Mouse (Mus musculus): ENCODE results near the gene Gm42372.

The Gm42372 gene

GRCm38 (mm10) chr7:16959539-16960187 is 23.2 kb upstream of the Gm42372 start, which contains the start of gene Pnmal1:
Gene Pnmal1, plus strand, starts transcription at chr7:16959679.
- peak; percentile 51 for DNase-seq (ENCODE audit: inconsistent ontology term)

- DNase-seq (ENCODE audit: inconsistent ontology term): no peak
Measured at GRCm38 (mm10) chr7:16961678-16962077, 21.2 kb upstream of the Gm42372 start.

- DNase-seq (ENCODE audit: inconsistent ontology term): no peak
Measured at GRCm38 (mm10) chr7:16968414-16968813, 14.5 kb upstream of the Gm42372 start.

GRCm38 (mm10) chr7:16971160-16971559 is 11.7 kb upstream of the Gm42372 start:
- DNase-seq (ENCODE audit: inconsistent ontology term): no peak

GRCm38 (mm10) chr7:16974018-16974417 is 8.9 kb upstream of the Gm42372 start:
- DNase-seq (ENCODE audit: inconsistent ontology term): peak; percentile 65

GRCm38 (mm10) chr7:16976298-16976697 is 6.6 kb upstream of the Gm42372 start:
- DNase-seq (ENCODE audit: inconsistent ontology term): no peak

GRCm38 (mm10) chr7:16978173-16978572 is 4.7 kb upstream of the Gm42372 start:
- no peak for DNase-seq (ENCODE audit: inconsistent ontology term)

- DNase-seq (ENCODE audit: inconsistent ontology term): no peak
Measured at GRCm38 (mm10) chr7:16978593-16978992, 4.3 kb upstream of the Gm42372 start.

GRCm38 (mm10) chr7:16980348-16980747 is 2.5 kb upstream of the Gm42372 start:
- peak; percentile 74 for DNase-seq (ENCODE audit: inconsistent ontology term)

GRCm38 (mm10) chr7:16987541-16988149 is 4.8 kb downstream of the Gm42372 start:
- no peak for DNase-seq (ENCODE audit: inconsistent ontology term)

- DNase-seq (ENCODE audit: inconsistent ontology term): no peak
Measured at GRCm38 (mm10) chr7:16988405-16988804, 5.5 kb downstream of the Gm42372 start.

- peak; percentile 24 for DNase-seq (ENCODE audit: inconsistent ontology term)
Measured at GRCm38 (mm10) chr7:16990006-16990744, 7.3 kb downstream of the Gm42372 start.

GRCm38 (mm10) chr7:16991681-16992450 is 9.0 kb downstream of the Gm42372 start:
- no peak for DNase-seq (ENCODE audit: inconsistent ontology term)

GRCm38 (mm10) chr7:16992451-16992807 is 9.5 kb downstream of the Gm42372 start, which contains the start of gene Ccdc8:
Gene Ccdc8, plus strand, starts transcription at chr7:16992708.
- no peak for DNase-seq (ENCODE audit: inconsistent ontology term)

- DNase-seq (ENCODE audit: inconsistent ontology term): peak; percentile 88
Measured at GRCm38 (mm10) chr7:16993651-16994399, 10.9 kb downstream of the Gm42372 start.

- DNase-seq (ENCODE audit: inconsistent ontology term): no peak
Measured at GRCm38 (mm10) chr7:16994400-16994799, 11.5 kb downstream of the Gm42372 start.

GRCm38 (mm10) chr7:16995345-16995744 is 12.5 kb downstream of the Gm42372 start:
- no peak for DNase-seq (ENCODE audit: inconsistent ontology term)

- DNase-seq (ENCODE audit: inconsistent ontology term): no peak
Measured at GRCm38 (mm10) chr7:16999233-16999632, 16.3 kb downstream of the Gm42372 start.

- peak; percentile 65 for DNase-seq (ENCODE audit: inconsistent ontology term)
Measured at GRCm38 (mm10) chr7:16999650-17000049, 16.8 kb downstream of the Gm42372 start.

- DNase-seq (ENCODE audit: inconsistent ontology term): peak; percentile 85
Measured at GRCm38 (mm10) chr7:17002375-17003195, 19.7 kb downstream of the Gm42372 start.
